Mouse (Mus musculus): Measurements from ENCODE around the gene Stat3.

Stat3 gene

GRCm38 (mm10) chr11:100924386-100924919 is 14.9 kb downstream of the Stat3 start:
- no peak for DNase-seq (ENCODE audit: low spot score)

GRCm38 (mm10) chr11:100920887-100921624 is 18.3 kb downstream of the Stat3 start:
- DNase-seq (ENCODE audit: low spot score) = no peak

- no peak for DNase-seq (ENCODE audit: low spot score)
Observed at GRCm38 (mm10) chr11:100918007-100918406, 21.3 kb downstream of the Stat3 start.

GRCm38 (mm10) chr11:100916432-100916971 is 22.8 kb downstream of the Stat3 start:
- no peak for DNase-seq (ENCODE audit: low spot score)

GRCm38 (mm10) chr11:100915063-100915462 is 24.3 kb downstream of the Stat3 start:
- no peak for DNase-seq (ENCODE audit: low spot score)

GRCm38 (mm10) chr11:100914415-100914814 is 24.9 kb downstream of the Stat3 start:
- DNase-seq (ENCODE audit: low spot score) = no peak

GRCm38 (mm10) chr11:100912401-100913155 is 26.8 kb downstream of the Stat3 start:
- DNase-seq (ENCODE audit: low spot score) = no peak

GRCm38 (mm10) chr11:100908567-100908966 is 30.8 kb downstream of the Stat3 start:
- DNase-seq (ENCODE audit: low spot score) = no peak

- no peak for DNase-seq (ENCODE audit: low spot score)
Observed at GRCm38 (mm10) chr11:100908112-100908511, 31.2 kb downstream of the Stat3 start.

- DNase-seq (ENCODE audit: low spot score) = no peak
Observed at GRCm38 (mm10) chr11:100906885-100907284, 32.5 kb downstream of the Stat3 start.

- no peak for DNase-seq (ENCODE audit: low spot score)
Observed at GRCm38 (mm10) chr11:100905929-100906328, 33.4 kb downstream of the Stat3 start.

- no peak for DNase-seq (ENCODE audit: low spot score)
Observed at GRCm38 (mm10) chr11:100904580-100905351, 34.6 kb downstream of the Stat3 start.

- DNase-seq (ENCODE audit: low spot score) = no peak
Observed at GRCm38 (mm10) chr11:100898441-100899199, 40.7 kb downstream of the Stat3 start.

GRCm38 (mm10) chr11:100897294-100898231 is 41.8 kb downstream of the Stat3 start:
- no peak for DNase-seq (ENCODE audit: low spot score)

- no peak for DNase-seq (ENCODE audit: low spot score)
Observed at GRCm38 (mm10) chr11:100896078-100896477, 43.3 kb downstream of the Stat3 start.

GRCm38 (mm10) chr11:100894146-100894918 is 45.0 kb downstream of the Stat3 start:
- no peak for DNase-seq (ENCODE audit: low spot score)

GRCm38 (mm10) chr11:100893482-100893881 is 45.9 kb downstream of the Stat3 start:
- DNase-seq (ENCODE audit: low spot score) = peak; percentile 87

GRCm38 (mm10) chr11:100892435-100892834 is 46.9 kb downstream of the Stat3 start:
- no peak for DNase-seq (ENCODE audit: low spot score)

Measured in ovary, postnatal 36 days (tissue).